Mouse (Mus musculus) urinary bladder, postnatal 4 days (tissue): ENCODE measurements at regions not wholly inside any gene's neighbourhood (a gene's known extent, or its start where the extent isn't known, plus 50 kb on each side); places are given as distances from the start of the nearest gene placed in this dataset.
A peak's percentile ranks its signal among the peaks of the same experiment; 100 is the strongest.

ENCODE experiments used
- DNase-seq, 2 experiments: peaks; one replicate each; pipeline ENCODE4 v3.0.0; 2021 to 2022; ENCODE audit warnings: low spot score in 2 of 2

DNA sequence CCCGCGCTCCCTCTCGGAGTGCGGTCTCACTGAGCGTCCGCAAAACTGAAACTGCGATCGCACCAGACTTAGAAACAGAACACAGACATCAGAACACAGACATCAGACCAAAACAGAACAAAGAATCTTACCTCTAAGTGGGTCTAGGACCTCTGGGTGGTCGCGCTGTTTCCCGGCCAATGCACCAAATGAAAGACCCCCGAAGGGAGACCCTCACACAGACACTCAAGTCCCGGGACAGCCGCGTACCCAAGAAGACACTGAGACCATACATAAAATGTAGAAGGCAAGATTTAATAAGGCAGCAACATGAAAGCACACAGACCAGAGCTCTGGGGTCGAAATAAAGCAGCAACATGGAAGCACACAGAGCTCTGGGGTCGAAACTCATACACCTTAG, 341.1 kb downstream of the Gm21739 start:
- peak; percentile 10 to 34 for DNase-seq
